Mouse (Mus musculus): ENCODE results near the gene P2ry14. TPM values are rescaled to one million over a fixed set of nuclear protein-coding genes. Genes with fewer than 3 reads are reported as not detected.

P2ry14 gene
- 0.07 TPM for polyA plus RNA-seq (2012; fragmentation: generic; extraction: Trizol)

DNA sequence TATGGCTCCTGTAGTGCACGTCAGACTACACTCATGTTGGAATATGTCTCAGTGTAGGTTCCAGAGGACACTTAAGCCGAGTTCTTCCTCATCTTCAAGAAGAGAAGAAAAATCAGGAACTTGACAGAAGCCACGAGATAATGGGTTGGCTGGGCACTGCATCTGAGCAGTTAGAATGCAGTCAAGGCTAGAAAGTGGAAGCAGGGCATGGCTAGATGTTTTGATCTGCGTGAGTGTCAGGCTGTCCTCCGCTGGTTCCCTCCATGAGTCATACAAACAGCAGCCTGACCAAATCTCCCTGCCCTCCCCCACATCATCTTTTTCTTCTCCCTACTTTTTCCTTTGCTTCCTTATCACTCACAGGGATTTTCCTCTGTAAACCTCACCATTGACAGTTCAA lies at the start of gene P2ry14:
TSS of gene P2ry14 (minus strand) at position 195 of the 400 bp plus-strand sequence.
- Histone ChIP-seq H3K4me2 (ENCODE audit: low read depth) (no peak within 1 kb of the TSS), H3K36me3 (ENCODE audit: control insufficient read depth, insufficient read depth) (no peaks in the 10 kb centered on the region), H3K27me3 (ENCODE audit: control insufficient read depth, insufficient read depth, insufficient read length) (no peaks in the 10 kb centered on the region), H3K4me3 (no peak within 1 kb of the TSS), H3ac (ENCODE audit: control insufficient read depth, insufficient read length) (no peak within 1 kb of the TSS), H3K79me2 (ENCODE audit: control insufficient read depth, insufficient read depth) (no peaks in the 10 kb centered on the region)
- TF ChIP-seq POLR2A (IDR thresholded peaks at IDR 0.05; ENCODE audit: insufficient read length, low read depth) = no peak
- no peak for TF ChIP-seq USF1 (IDR thresholded peaks at IDR 0.05; ENCODE audit: low read depth)
- no peak for TF ChIP-seq MAX (IDR thresholded peaks at IDR 0.05; ENCODE audit: low read depth)
- TF ChIP-seq POLR2AphosphoS2 (IDR thresholded peaks at IDR 0.05; ENCODE audit: insufficient read length, low read depth) = no peak
- no peak for TF ChIP-seq SRF (IDR thresholded peaks at IDR 0.05; ENCODE audit: control insufficient read depth, insufficient read length, low read depth)
- TF ChIP-seq CEBPB (IDR thresholded peaks at IDR 0.05; ENCODE audit: insufficient read depth, poor library complexity, severe bottlenecking) = no peak
- no peak for TF ChIP-seq MYOG (IDR thresholded peaks at IDR 0.05; ENCODE audit: control insufficient read depth in 1 of 3, insufficient read depth in 1 of 3, insufficient read length in 2 of 3, low read depth in 2 of 3)
- TF ChIP-seq TCF12 (IDR thresholded peaks at IDR 0.05; ENCODE audit: insufficient read depth, poor library complexity, severe bottlenecking) = no peak
- no peak for TF ChIP-seq REST (IDR thresholded peaks at IDR 0.05; ENCODE audit: insufficient read depth, insufficient read length)
- no peak for TF ChIP-seq TCF3 (IDR thresholded peaks at IDR 0.05; ENCODE audit: insufficient read length, low read depth)
- TF ChIP-seq MYOD1 (IDR thresholded peaks at IDR 0.05; ENCODE audit: control insufficient read depth in 1 of 3, insufficient read length in 2 of 3, low read depth in 2 of 3) = no peak
- TF ChIP-seq E2F4 (IDR thresholded peaks at IDR 0.05; ENCODE audit: insufficient read depth) = no peak

DNA sequence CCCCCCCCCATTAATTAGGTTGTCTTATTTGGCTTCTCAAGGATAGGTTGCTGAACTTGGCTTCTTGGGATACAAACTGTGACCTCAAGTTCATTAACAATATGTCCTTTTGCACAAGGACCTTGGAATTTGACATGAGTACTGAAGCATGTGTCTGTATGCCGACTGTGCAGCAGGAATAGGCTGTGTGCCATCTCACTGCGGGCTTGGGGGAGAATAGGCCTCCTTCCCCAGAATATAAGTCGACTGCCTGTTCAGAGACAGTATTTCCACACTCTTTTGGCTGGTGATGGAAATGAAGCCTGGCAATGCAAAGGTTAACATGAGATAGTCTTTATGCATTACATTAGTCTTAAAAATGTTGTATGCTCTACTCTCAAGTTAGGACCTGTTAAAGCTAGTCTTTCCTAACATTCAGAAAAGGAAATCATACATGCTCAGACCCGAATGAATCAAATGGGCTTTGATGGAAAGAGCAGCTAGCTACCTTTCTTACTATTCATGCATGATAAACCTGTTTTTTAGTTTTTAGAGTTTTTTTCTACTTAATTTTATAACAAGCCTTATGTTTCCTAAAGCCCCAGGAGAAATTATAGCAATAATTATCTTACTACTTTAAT lies 44.0 kb upstream of the P2ry14 start:
- Histone ChIP-seq H3ac (ENCODE audit: control insufficient read depth, insufficient read length) (no peak overlapping the region), H3K4me2 (ENCODE audit: low read depth) (no peak overlapping the region), H3K27me3 (ENCODE audit: control insufficient read depth, insufficient read depth, insufficient read length) (no peaks in the 10 kb centered on the region), H3K4me3 (no peak overlapping the region), H3K36me3 (ENCODE audit: control insufficient read depth, insufficient read depth) (no peaks in the 10 kb centered on the region), H3K79me2 (ENCODE audit: control insufficient read depth, insufficient read depth) (no peaks in the 10 kb centered on the region)
- TF ChIP-seq MYOD1 (IDR thresholded peaks at IDR 0.05; ENCODE audit: control insufficient read depth in 1 of 3, insufficient read length in 2 of 3, low read depth in 2 of 3) = no peak
- TF ChIP-seq SRF (IDR thresholded peaks at IDR 0.05; ENCODE audit: control insufficient read depth, insufficient read length, low read depth) = no peak
- TF ChIP-seq POLR2AphosphoS2 (IDR thresholded peaks at IDR 0.05; ENCODE audit: insufficient read length, low read depth) = no peak
- TF ChIP-seq E2F4 (IDR thresholded peaks at IDR 0.05; ENCODE audit: insufficient read depth) = no peak
- TF ChIP-seq TCF12 (IDR thresholded peaks at IDR 0.05; ENCODE audit: insufficient read depth, poor library complexity, severe bottlenecking) = no peak
- no peak for TF ChIP-seq REST (IDR thresholded peaks at IDR 0.05; ENCODE audit: insufficient read depth, insufficient read length)
- TF ChIP-seq TCF3 (IDR thresholded peaks at IDR 0.05; ENCODE audit: insufficient read length, low read depth) = no peak
- no peak for TF ChIP-seq MYOG (IDR thresholded peaks at IDR 0.05; ENCODE audit: control insufficient read depth in 1 of 3, insufficient read depth in 1 of 3, insufficient read length in 2 of 3, low read depth in 2 of 3)
- TF ChIP-seq POLR2A (IDR thresholded peaks at IDR 0.05; ENCODE audit: insufficient read length, low read depth) = no peak
- no peak for TF ChIP-seq MAX (IDR thresholded peaks at IDR 0.05; ENCODE audit: low read depth)
- no peak for TF ChIP-seq CEBPB (IDR thresholded peaks at IDR 0.05; ENCODE audit: insufficient read depth, poor library complexity, severe bottlenecking)
- no peak for TF ChIP-seq USF1 (IDR thresholded peaks at IDR 0.05; ENCODE audit: low read depth)

DNA sequence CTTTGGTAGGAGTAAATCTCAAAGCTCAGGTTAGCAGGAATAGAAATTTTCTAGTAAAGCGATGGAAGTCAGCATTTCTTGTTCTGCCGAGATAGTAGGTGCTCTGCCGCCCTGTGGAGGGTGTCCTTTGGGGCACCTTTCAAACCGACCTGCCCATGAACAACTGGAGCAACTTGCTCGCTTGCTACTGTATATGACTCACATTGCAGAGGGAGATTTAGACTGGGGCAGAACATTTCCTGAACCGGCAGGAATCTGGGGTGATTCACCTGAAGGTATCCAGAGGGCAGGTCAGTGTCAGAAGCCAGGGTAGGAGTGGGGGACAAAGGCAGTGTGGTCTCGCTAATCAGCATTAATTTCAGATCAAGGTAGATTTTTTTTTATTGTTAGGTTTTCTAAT lies 41.5 kb upstream of the P2ry14 start, which contains the start of gene Gpr87:
TSS of gene Gpr87 (minus strand) at position 167 of the 400 bp plus-strand sequence.
- H3K4me3 ChIP-seq = no peak within 1 kb of the TSS
- no peaks in the 10 kb centered on the region for H3K79me2 ChIP-seq (ENCODE audit: control insufficient read depth, insufficient read depth)
- no peaks in the 10 kb centered on the region for H3K36me3 ChIP-seq (ENCODE audit: control insufficient read depth, insufficient read depth)
- H3K4me2 ChIP-seq (ENCODE audit: low read depth) = no peak within 1 kb of the TSS
- TF ChIP-seq USF1 (IDR thresholded peaks at IDR 0.05; ENCODE audit: low read depth) (no peak), CEBPB (IDR thresholded peaks at IDR 0.05; ENCODE audit: insufficient read depth, poor library complexity, severe bottlenecking) (no peak), TCF12 (IDR thresholded peaks at IDR 0.05; ENCODE audit: insufficient read depth, poor library complexity, severe bottlenecking) (no peak), POLR2AphosphoS2 (IDR thresholded peaks at IDR 0.05; ENCODE audit: insufficient read length, low read depth) (no peak), MAX (IDR thresholded peaks at IDR 0.05; ENCODE audit: low read depth) (no peak), MYOG (IDR thresholded peaks at IDR 0.05; ENCODE audit: control insufficient read depth in 1 of 3, insufficient read depth in 1 of 3, insufficient read length in 2 of 3, low read depth in 2 of 3) (no peak), POLR2A (IDR thresholded peaks at IDR 0.05; ENCODE audit: insufficient read length, low read depth) (no peak), MYOD1 (IDR thresholded peaks at IDR 0.05; ENCODE audit: control insufficient read depth in 1 of 3, insufficient read length in 2 of 3, low read depth in 2 of 3) (no peak), REST (IDR thresholded peaks at IDR 0.05; ENCODE audit: insufficient read depth, insufficient read length) (no peak), SRF (IDR thresholded peaks at IDR 0.05; ENCODE audit: control insufficient read depth, insufficient read length, low read depth) (no peak), E2F4 (IDR thresholded peaks at IDR 0.05; ENCODE audit: insufficient read depth) (no peak), TCF3 (IDR thresholded peaks at IDR 0.05; ENCODE audit: insufficient read length, low read depth) (no peak)
- no peak within 1 kb of the TSS for H3ac ChIP-seq (ENCODE audit: control insufficient read depth, insufficient read length)
- no peaks in the 10 kb centered on the region for H3K27me3 ChIP-seq (ENCODE audit: control insufficient read depth, insufficient read depth, insufficient read length)

DNA sequence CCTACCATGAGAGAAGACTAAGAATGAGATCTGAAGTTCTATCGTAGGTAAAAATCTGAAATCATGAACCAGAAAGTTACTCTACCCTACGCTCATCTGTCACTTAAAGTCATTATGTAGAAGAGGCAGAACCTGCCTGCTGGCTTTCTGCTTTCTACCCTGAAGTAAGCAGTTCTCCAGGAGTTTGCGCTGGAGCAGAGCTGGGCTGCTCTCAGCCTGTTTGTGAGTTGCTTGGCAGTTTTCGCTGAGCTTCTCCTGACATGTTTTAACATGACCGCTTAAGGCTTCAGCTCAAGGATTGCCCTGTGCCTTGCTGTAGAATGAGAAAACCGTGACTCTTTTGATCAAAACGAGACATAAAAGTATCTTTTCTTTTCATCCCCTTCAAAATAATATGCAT lies 40.7 kb upstream of the P2ry14 start:
- Histone ChIP-seq H3K36me3 (ENCODE audit: control insufficient read depth, insufficient read depth) (no peaks in the 10 kb centered on the region), H3K4me3 (no peak overlapping the region), H3ac (ENCODE audit: control insufficient read depth, insufficient read length) (no peak overlapping the region), H3K79me2 (ENCODE audit: control insufficient read depth, insufficient read depth) (no peaks in the 10 kb centered on the region), H3K27me3 (ENCODE audit: control insufficient read depth, insufficient read depth, insufficient read length) (no peaks in the 10 kb centered on the region), H3K4me2 (ENCODE audit: low read depth) (no peak overlapping the region)
- TF ChIP-seq E2F4 (IDR thresholded peaks at IDR 0.05; ENCODE audit: insufficient read depth) (no peak), POLR2AphosphoS2 (IDR thresholded peaks at IDR 0.05; ENCODE audit: insufficient read length, low read depth) (no peak), TCF3 (IDR thresholded peaks at IDR 0.05; ENCODE audit: insufficient read length, low read depth) (no peak), POLR2A (IDR thresholded peaks at IDR 0.05; ENCODE audit: insufficient read length, low read depth) (no peak), MYOG (IDR thresholded peaks at IDR 0.05; ENCODE audit: control insufficient read depth in 1 of 3, insufficient read depth in 1 of 3, insufficient read length in 2 of 3, low read depth in 2 of 3) (no peak), SRF (IDR thresholded peaks at IDR 0.05; ENCODE audit: control insufficient read depth, insufficient read length, low read depth) (no peak), TCF12 (IDR thresholded peaks at IDR 0.05; ENCODE audit: insufficient read depth, poor library complexity, severe bottlenecking) (no peak)
